Mouse (Mus musculus) T-helper 1 cell (primary cell): ENCODE data around the gene Dzip3.

ENCODE experiments used
- in situ Hi-C: fragments of 300-600 bp; cut with MboI, MseI; formaldehyde crosslinking; loops from one replicate; pipeline ENCODE4 v1.15.1; 2025; ENCODE audit warnings: high pct_unique_total_duplicates

The Dzip3 gene

DNA sequence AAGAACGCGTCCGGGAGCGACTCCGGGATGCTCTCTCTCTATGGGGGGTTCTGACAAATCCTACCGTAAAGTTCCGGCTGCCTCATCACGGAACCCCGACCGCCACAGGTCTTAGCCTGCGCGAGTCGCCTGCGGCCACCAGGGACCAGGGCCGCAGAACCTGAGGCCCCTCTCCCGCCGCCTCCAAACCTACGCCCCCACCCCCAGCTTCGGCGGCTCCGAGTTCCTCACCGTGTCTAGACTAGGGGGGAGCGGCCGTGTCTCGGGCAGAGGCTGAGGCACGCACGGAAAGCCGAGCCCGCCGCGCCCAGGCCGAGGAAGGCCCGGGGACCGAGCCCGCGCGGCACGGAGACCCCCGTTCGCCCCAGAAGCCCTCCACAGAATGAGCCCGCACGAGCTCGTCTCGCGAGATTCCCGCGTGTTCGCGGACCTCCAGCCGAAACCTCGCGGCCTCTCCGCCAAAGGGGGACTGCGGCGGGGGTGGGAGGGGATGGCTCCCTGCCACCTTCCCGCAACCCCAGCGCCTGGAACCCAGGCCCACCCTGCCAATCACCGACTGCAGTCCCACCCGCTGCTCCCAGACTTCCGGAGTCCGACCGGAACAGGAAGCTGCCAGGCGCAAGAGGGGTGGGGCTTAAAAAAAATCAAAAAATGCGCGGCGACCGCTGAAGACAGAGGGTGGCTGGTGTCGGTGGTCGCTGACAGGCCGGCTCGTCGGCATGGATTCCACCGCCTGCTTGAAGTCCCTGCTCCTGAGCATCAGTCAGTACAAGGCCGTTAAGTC, at the start of gene Dzip3, which contains the start of gene Cip2a:
Dzip3 (minus strand) TSS at position 607 of the 784 bp plus-strand sequence.
Cip2a (plus strand) TSS at position 627 of the 784 bp plus-strand sequence.
- in situ Hi-C loops, result no loop called here

DNA sequence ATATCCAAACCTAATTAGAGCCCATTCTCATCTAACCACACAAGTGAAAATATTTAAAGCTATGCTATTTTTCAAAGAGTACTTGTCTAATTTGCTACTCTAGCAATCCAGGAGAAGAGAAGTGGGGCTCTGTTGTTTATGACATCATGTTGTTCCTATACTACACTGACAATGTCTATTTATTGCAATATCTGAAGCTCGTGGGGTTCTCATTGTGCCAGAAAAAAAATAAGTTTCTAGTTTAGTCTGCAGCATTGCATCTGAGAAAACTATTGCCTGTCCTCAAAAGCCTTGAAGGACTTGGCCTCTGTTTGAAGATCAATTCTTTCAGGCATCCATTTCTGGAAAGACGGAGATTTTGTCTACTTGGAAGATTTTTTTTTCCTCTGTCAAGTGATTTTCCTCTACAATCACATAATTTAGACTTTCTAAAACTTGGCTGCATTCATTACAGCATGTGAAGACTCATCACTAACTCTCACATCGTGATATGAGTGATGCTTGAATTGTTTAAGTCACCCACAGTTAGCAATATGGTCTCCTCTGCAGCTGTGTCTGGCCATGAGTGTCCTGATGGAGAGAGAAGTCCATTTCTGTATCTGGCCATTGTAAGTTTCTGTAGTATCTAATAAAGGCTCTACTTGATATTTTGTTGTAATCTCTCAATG, 46.7 kb upstream of the Dzip3 start:
- in situ Hi-C loops, result no loop called here

GRCm38 (mm10) chr16:49037771-49038170, 43.8 kb upstream of the Dzip3 start:
- in situ Hi-C loops, result no loop called here

- in situ Hi-C loops, result no loop called here
Measured at GRCm38 (mm10) chr16:49035852-49036251, 41.9 kb upstream of the Dzip3 start.

- in situ Hi-C loops, result no loop called here
Measured at GRCm38 (mm10) chr16:49016620-49017332, 22.8 kb upstream of the Dzip3 start.

GRCm38 (mm10) chr16:49004151-49004550, 10.2 kb upstream of the Dzip3 start:
- in situ Hi-C loops, result no loop called here

GRCm38 (mm10) chr16:48994343-48994693, 353 bp upstream of the Dzip3 start:
- in situ Hi-C loops, result no loop called here

DNA sequence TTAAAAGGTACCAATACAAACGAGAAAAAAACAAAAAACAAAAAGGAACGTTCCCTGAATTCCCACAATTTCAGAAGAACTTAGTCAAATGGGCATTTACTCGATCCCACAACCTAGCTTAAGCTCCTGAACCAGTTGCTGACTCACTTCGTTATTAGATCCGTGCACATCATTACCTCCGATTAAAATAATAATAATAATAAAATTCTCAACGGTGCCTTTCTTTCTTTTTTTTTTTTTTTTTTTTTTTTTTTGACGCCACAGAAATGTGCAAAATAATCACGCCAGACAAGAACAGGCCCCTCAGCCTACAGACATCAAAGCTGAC, 770 bp downstream of the Dzip3 start:
- in situ Hi-C loops, result no loop called here

- in situ Hi-C loops, result no loop called here
Measured at GRCm38 (mm10) chr16:48992437-48993230, 1.3 kb downstream of the Dzip3 start.

- in situ Hi-C loops, result no loop called here
Measured at GRCm38 (mm10) chr16:48989700-48990099, 4.3 kb downstream of the Dzip3 start.

- in situ Hi-C loops, result no loop called here
Measured at GRCm38 (mm10) chr16:48985034-48985627, 8.8 kb downstream of the Dzip3 start.

GRCm38 (mm10) chr16:48979965-48980364, 14.0 kb downstream of the Dzip3 start:
- in situ Hi-C loops, result no loop called here

DNA sequence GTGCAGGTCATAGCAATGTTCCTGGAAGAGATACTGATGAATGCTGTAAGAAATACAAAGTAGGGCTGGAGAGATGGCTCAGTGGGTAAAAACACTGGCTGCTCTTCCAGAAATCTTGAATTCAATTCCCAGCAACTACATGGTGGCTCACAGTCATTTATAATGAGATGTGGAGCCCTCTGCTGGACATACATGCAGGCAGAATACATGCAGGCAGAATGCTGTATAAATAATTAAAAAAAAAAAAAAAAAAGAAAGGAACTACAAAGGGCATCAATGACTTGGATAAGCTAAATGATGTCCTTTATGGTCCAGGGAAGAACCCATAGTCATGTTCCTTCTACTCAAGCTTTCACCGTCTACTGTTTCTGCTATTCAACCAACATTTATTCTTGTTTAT, 20.4 kb downstream of the Dzip3 start:
- in situ Hi-C loops, result no loop called here

DNA sequence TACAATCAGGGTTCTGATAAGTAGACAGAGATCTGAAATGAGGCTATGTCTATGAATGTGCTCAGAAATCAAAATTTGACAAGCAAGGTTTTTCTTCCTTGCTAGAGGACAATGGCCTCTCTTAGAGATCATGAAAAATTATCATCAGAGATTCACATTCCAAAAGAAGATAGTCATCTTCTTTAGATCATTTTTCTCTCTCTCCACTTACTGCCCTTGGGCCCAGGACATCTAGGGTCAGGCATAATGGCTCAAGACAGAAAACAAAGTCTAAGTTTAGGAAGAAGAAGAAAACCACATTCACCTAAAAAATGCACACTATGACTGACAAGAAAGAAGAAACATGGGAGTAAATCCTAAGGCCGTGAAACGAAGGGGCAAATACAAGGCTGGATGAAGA, 21.0 kb downstream of the Dzip3 start:
- in situ Hi-C loops, result no loop called here

GRCm38 (mm10) chr16:48941805-48942204, 52.2 kb downstream of the Dzip3 start:
- in situ Hi-C loops, result no loop called here

DNA sequence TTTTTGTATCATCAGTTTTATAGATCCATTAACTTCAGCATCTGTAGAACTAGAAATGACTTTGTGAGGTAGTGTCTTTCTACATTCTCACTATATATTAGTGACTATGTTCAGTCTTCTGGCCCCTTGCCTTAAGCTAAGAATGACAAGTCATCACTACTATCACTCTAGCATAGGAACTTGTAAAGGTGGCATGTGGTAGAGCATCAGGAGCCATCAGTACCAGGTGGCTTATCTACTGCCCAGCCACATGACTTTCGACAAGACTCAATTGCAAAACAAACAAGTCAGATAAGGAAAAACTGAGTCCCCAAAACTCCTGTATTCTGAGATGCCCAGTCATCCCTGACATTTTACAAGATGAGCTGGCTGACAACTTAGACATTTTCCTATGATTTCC, 70.2 kb downstream of the Dzip3 start:
- in situ Hi-C loops, result no loop called here

GRCm38 (mm10) chr16:48913206-48913605, 80.8 kb downstream of the Dzip3 start:
- in situ Hi-C loops, result no loop called here

DNA sequence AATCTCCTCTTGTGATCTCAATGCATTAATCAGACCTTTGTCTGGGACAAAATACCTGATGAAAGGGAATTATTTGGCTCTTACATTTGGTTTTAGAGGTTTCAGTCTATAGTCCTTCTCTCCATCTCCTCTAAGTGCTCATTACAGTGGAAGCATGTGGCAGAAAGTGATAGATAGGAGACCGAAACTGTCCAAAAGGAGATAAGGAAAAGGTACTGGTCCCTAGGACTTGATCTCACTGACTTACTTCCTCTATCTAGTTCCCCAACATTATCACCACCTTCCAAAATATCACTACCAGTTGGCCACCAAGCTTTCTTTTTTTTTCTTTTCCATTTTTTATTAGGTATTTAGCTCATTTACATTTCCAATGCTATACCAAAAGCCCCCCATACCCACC, 82.8 kb downstream of the Dzip3 start:
- in situ Hi-C loops, result no loop called here

DNA sequence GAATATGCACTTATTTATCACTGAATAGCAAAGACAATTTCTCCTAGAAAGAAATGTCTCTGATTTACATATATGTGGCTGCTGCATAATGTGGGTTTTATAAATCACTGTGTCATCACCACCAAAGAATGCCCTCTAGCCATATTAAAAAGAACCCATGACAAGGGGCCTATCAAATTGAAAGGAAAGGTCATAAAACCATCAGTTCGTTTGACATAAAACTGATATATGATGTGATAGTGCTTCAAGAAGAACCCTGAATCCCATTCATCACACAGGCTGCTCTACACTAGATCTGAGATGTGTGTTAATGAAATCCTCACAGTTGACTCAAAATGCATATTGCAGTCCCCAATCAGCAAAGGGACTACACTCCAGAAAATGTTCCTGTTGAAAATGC, 94.1 kb downstream of the Dzip3 start:
- in situ Hi-C loops, result no loop called here

- in situ Hi-C loops, result no loop called here
Measured at GRCm38 (mm10) chr16:48890733-48891132, 103.2 kb downstream of the Dzip3 start.
